Mouse (Mus musculus) liver, postnatal 0 days (tissue): ENCODE data around the gene Padi4.

Experiments
- CTCF ChIP-seq: sonication (generic); IDR thresholded peaks from 2 replicates; pipeline ENCODE4 v1.5.1; 2016; ENCODE audit warnings: antibody characterized with exemption, low read depth
- EP300 ChIP-seq: IDR thresholded peaks from 2 replicates; pipeline ENCODE4 v1.6.1; 2016; ENCODE audit warnings: antibody characterized with exemption, low read depth, mild to moderate bottlenecking

GRCm38 (mm10) chr4:140784292-140784945 is 10.4 kb upstream of the Padi4 start:
- TF ChIP-seq CTCF (no peak), EP300 (no peak)
